Mouse (Mus musculus) spleen, embryonic (tissue): Measurements from ENCODE around the gene Jph4.

ENCODE experiments used
- CTCF ChIA-PET: fragments of 350-600 bp; sonication (Branson Sonifier 250); formaldehyde crosslinking; loops from one replicate; lab custom pipeline; 2022; lab: Charles Lee

The Jph4 gene

DNA sequence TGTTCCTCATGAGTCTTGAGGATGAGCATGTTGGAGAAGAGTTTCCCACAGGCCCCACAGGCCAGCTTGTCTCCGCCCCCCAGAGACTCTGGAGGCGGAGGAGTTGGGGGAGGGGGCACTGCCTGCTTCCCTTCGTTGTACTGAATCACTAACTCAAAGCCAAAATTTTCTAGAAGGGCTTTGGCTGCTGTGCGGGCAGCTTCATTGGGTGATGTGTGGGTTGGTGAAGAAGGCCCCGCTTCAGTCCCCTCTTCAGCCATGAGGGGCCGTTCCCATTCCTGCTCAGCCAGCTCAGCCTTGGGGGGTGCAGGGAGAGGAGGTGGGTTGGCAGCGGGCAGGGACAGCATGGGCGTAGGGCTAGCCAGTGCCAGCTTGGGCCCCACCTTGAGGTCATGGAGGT is 50.7 kb downstream of the Jph4 start:
- CTCF ChIA-PET, result interaction anchor here (1.1 kb wide), 1 partner anchor 32 kb away, joined by 4 read pairs; no protein-coding TSS in a partner anchor

DNA sequence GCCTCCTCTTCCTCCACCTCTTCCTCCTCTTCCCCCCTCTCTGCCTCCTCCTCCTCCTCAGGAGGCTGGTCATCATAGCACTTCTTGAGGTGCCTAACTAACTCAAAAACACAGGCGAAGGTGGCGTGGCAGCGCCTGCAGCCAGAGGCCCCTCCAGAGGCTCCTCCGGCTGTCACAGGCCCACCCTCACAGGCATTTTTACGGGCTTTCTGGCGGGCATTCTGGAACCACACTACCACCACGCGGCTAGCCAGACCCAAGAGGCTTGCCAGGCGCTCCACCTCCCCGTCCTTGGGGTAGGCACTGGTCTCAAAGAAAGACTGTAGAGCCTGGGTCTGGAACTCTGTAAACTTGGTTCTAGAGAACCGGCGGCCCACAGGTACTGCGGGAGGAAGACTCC is 51.3 kb downstream of the Jph4 start:
- CTCF ChIA-PET, result no interaction called here

DNA sequence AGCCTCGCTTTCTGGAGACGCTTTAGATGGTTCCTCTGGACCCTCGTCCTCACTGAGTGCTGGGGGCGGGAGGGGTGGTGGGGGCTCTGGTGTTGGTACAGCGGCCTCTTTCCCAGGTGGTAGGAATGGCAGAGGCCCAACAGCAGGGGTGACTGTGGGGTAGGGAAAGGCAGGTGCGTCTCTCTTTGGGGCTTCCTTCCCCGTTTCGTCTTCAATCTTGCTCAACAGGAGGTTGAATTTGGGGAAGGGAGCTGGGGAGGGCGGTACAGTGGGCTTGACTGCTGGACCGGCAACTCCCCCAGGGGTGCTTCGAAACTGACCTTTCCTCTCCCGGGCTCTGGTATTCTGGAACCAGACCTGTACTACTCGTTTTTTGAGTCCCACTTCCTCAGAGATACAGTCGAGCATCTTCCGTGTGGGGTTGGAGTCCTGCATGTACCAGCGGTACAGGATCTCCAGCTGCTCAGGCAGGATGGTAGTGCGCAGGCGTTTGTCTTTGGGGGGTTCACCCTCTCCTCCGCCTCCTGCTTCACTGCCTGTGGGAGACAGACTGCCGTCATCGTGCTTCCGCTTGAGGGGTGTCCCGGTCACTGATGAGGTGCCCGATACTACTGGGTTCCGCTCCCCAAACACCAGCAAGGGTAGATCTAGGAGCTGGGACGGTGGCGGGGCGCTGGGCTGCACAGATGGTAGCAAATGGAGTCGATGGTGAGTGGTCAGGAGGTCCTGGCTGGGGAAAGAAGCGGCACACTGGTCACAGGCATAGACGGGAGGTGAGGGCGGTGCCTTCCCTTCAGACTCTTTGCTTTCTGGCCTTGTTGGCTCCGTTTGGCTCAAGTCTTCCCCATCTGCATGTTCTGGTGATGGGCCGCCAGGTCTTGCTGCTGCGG is 52.0 kb downstream of the Jph4 start:
- CTCF ChIA-PET, result no interaction called here

DNA sequence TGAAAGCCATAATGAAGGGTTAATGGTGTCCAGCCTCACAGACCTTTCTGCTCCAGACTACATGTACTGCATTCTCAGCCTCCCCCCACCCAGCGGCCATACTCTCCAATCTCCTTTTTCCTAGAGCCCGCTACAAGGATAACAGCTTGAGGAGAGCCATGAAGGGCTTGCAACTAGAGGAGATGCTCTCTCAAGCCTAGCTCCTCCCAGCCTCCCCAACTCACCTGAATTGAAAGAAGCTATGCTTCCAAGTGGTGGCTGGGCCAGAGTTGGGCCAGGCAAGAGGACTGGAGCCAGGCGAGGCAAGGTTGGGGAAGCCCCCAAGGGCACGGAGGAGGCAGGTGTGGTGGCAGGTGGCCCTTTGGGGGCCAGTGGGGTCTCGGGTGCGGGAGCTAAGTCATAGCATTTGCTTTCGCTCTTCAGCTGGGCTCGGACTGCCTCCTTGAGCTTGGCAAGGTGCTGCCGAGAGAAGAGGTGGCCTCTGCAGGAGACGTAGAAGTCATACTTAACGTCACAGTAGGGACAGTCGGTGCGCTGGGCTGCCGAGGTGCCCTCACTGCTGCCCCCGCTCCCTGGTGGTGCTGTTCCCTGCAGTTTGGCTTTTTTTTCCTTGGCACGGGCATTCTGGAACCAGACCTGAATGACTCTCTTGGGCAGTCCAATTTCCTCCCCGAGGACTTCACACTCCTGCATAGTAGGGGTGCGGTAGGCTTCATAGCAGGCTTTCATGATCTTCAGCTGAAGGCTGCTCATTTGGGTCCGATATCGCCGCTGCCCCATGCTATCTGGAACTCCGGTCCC is 53.0 kb downstream of the Jph4 start:
- CTCF ChIA-PET, result no interaction called here

DNA sequence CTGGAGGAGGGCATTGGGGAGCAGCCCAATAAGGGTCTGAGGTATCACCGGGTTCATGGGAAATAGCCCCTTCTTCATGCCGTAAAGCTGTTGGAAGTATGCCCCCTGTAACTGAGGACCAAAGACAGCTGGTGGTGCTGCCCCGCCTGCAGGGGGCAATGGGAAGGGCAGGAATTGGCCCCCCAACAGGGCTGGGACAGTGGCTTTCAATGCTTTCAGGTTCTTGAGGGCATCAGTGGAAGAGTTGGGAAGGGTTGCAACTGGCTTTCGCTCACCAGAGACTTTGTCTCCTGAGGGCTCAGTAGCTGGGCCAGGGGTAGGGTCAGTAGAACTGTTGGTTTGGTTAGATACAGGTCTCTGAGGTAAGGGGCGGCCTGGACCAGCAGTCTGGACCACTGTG is 53.6 kb downstream of the Jph4 start:
- CTCF ChIA-PET, result no interaction called here

DNA sequence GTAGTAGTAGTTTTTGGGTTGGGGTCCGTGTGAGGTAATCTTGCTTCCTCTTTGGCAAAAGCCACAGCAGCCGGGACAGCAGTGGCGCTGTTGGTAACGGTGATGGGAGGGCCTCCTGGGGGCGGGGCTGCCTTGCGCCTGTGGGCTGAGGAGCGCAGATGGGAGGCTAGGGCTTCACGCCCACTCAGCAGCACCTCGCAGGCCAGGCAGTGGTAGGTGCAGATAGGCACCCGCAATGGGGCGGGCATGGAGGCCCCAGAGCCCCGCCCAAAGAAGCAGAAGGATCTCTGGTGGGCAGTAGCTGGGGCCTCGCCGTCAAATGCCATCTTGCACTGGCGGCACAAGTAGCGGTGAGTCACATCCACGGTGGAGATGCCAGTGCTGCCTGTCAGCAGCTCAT is 54.1 kb downstream of the Jph4 start:
- CTCF ChIA-PET, result no interaction called here

DNA sequence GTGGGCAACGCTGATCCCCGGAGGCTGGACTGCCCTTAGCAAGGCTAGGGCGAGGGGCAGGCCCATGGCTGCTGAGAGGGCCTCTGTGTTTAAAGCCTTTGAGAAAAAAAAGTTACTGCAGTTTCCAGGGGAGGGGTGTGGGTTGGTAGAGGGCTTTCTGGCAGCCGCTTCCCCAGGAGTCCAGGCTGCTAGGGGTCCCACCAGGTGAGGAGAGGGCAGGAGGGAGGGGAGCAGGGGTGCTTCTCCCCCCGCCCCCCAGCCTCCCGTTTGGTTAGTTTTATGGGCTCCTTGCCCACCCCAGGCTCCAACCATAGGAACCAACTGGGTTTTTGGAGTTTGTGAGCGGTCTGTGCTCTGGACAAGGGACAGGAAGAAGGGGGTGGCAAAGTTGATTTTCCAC is 54.9 kb downstream of the Jph4 start:
- CTCF ChIA-PET, result no interaction called here

DNA sequence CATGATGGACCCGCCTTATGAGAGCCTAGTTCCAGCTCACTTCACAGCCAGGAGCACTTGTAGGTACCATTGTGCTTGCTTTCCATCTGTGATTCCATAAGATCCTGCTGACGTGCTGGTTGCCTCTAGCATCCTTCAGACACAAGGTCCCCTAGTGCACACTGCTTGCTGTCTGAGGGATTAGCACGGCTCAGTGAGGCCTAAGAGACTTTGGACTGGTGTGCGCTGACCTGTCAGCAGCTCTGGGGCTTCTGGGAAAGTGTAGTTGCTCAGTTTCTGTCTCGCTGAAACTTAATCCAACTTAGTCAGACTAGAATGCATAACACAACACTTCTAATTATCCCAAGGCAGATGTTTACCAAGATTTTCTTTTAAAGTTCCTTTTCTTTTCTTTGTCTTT is 56.8 kb downstream of the Jph4 start:
- CTCF ChIA-PET, result no interaction called here

DNA sequence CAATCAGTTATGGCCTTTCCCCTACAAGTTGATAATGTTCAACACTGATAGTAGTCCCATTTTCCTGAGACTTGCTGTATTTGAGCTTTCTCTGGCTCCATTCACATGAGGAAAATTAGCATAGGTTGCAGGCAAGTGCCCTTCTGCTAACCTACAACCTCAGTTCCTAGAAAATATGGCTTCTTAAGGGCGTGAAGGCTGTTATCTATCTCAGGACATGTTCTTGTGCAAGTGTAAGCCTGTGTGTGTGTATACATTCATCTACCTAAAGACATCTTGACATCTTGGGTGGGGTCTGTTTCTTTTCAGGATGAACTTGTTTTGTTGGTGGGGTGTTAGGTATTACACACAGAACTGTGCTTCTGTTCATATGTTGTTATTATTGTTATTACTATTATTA is 57.7 kb downstream of the Jph4 start:
- CTCF ChIA-PET, result no interaction called here
